Mouse (Mus musculus) megakaryocyte, embryonic 14.5 days (primary cell): ENCODE results near the gene Gdpd3. TPM values are rescaled to one million over a fixed set of nuclear protein-coding genes. Genes with fewer than 3 reads are reported as not detected.
"Not testable (repeated sequence)": the region's sequence is repeated elsewhere in the genome, so short reads cannot be mapped to it uniquely, and the experiment has no call there.

Experiments used
- H3K27me3 ChIP-seq: replicated peaks from 2 replicates; pipeline ENCODE3; 2012; ENCODE audit warnings: inconsistent platforms
- H3K36me3 ChIP-seq: replicated peaks from 2 replicates; pipeline ENCODE3; 2012; ENCODE audit warnings: low read length, inconsistent platforms, mixed read lengths
- H3K4me1 ChIP-seq: 2 replicates; pipeline ENCODE4 v1.6.1; 2012; ENCODE audit warnings: inconsistent platforms
- H3K4me3 ChIP-seq: replicated peaks from 2 replicates; pipeline ENCODE3; 2012; ENCODE audit warnings: moderate library complexity, mild to moderate bottlenecking, inconsistent platforms
- H3K9me3 ChIP-seq: 2 replicates; pipeline ENCODE4 v1.6.1; 2012; ENCODE audit warnings: inconsistent platforms
- FLI1 ChIP-seq: IDR thresholded peaks from 2 replicates; pipeline ENCODE4 v1.6.1; 2012; ENCODE audit warnings: low read length, inconsistent platforms, mixed read lengths
- GATA1 ChIP-seq: IDR thresholded peaks from 3 replicates; pipeline ENCODE4 v1.6.1; 2012; ENCODE audit warnings: mixed read lengths, low read length, inconsistent platforms, borderline replicate concordance
- polyA plus RNA-seq: library from polyadenylated mRNA; stranded (reverse); fragments of >175 nt; gene quantifications from 2 replicates; pipeline ENCODE4 v1.2.3, GENCODE M21; 2012; ENCODE audit warnings: low replicate concordance; ENCODE audit not compliant: insufficient read depth

Gene Gdpd3
- polyA plus RNA-seq, 1 experiment = 3.4 TPM

GRCm38 (mm10) chr7:126775185-126775977 is 9.2 kb downstream of the Gdpd3 start:
- Histone ChIP-seq H3K9me3 (no peaks in the 10 kb centered on the region), H3K36me3 (peaks cover 72% of the 10 kb centered on the region), H3K4me3 (peak overlapping the region; percentile 94), H3K4me1 (peaks cover 81% of the 10 kb centered on the region), H3K27me3 (no peaks in the 10 kb centered on the region)
- TF ChIP-seq FLI1 = no peak
- no peak for TF ChIP-seq GATA1

DNA sequence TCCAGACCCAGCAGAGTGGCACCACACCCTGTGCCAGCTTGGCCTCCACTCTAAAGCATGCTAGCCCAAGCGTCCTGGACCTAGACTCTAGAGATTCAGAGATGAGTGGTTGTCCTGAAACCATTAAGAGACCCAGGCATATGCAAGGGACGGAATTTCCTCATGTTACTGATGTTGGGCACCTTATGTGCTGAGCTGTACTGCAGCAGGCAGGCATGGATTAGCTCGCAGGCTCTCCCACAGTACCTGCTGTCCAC is 9.8 kb downstream of the Gdpd3 start:
- H3K4me1 ChIP-seq = peaks cover 85% of the 10 kb centered on the region
- TF ChIP-seq FLI1 = no peak
- TF ChIP-seq GATA1 = no peak

DNA sequence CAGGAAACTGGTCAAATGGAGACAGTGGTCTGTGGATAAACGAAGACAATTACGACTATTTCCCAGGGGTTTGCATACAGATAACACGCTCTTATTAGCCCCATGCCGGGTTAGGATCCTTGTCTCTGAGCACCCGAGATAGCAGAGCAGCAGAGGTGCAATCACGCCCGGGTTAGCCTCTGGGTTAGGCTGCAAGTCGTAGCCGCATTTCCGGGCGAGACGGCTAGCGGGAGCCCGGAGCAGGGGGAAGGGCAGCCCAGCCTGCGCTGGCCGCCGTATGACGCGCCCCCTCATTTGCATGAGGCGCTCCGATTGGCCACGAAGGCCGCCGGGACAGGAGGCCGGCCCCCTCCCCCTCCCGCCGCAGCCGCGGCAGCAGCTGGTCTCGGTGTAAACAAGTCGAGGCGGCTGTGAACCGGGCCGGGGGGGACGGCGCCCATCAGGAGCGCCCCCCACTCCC is 10.5 kb downstream of the Gdpd3 start, which contains the start of gene Ypel3:
Gene Ypel3, plus strand, starts transcription at position 358 of the 460 bp plus-strand sequence.
- Histone ChIP-seq H3K4me1 (peaks cover 89% of the 10 kb centered on the region), H3K36me3 (peaks cover 75% of the 10 kb centered on the region), H3K4me3 (peak within 1 kb of the TSS; percentile 94), H3K27me3 (no peaks in the 10 kb centered on the region), H3K9me3 (no peaks in the 10 kb centered on the region)
- no peak for TF ChIP-seq GATA1

More for the DNA sequence above, 9.8 kb downstream of the Gdpd3 start:
- Histone ChIP-seq H3K9me3 (no peaks in the 10 kb centered on the region), H3K27me3 (no peaks in the 10 kb centered on the region), H3K36me3 (peaks cover 72% of the 10 kb centered on the region), H3K4me3 (peak overlapping the region; percentile 94)

DNA sequence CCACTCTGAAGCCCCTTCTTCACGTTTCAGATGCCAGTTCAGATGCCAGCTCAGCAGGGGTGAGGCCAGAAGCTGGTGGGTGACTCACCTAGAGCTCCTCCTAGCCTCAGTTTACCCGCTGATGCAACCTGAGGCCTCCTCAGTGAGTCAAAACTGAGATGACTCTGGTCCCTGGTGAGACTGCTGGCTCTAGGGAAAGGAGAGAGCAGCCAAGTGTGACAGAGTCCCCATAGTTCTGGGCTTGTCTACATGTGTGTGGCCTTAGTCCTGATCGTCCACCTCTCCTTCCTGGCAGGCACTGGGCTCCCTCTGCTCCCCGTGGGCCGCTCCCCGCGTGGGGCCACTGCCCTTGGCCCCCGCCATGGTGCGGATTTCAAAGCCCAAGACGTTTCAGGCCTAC is 11.3 kb downstream of the Gdpd3 start:
- H3K4me1 ChIP-seq = peaks cover 88% of the 10 kb centered on the region
- H3K36me3 ChIP-seq = peaks cover 76% of the 10 kb centered on the region
- H3K9me3 ChIP-seq = no peaks in the 10 kb centered on the region
- H3K4me3 ChIP-seq = peak overlapping the region; percentile 94
- TF ChIP-seq GATA1 = no peak
- TF ChIP-seq FLI1 = no peak
- H3K27me3 ChIP-seq = no peaks in the 10 kb centered on the region

DNA sequence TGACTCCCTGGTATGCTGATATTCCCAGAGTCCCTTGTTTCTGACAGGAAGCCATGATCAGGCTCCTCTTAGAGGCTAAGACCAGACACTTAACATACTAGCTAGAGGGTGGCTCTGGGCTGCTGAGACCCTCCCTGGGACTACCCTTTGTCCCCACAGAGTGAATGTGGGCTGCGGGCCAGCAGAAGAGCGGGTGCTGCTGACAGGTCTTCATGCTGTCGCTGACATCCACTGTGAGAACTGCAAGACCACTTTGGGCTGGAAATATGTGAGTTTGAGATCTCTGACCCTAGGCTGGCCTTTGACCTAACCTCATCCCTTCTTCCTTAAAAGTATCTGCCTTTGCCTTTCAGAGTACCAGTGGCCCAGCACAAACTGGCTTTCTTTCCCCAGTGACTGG is 12.0 kb downstream of the Gdpd3 start:
- no peaks in the 10 kb centered on the region for H3K9me3 ChIP-seq
- H3K27me3 ChIP-seq = no peaks in the 10 kb centered on the region
- H3K4me1 ChIP-seq = peaks cover 88% of the 10 kb centered on the region
- H3K36me3 ChIP-seq = peaks cover 78% of the 10 kb centered on the region
- H3K4me3 ChIP-seq = peak overlapping the region; percentile 94
- no peak for TF ChIP-seq GATA1
- no peak for TF ChIP-seq FLI1

- peak overlapping the region; percentile 47 for H3K4me3 ChIP-seq
- H3K4me1 ChIP-seq = peaks cover 82% of the 10 kb centered on the region
- peaks cover 81% of the 10 kb centered on the region for H3K36me3 ChIP-seq
- not testable (repeated sequence) for H3K9me3 ChIP-seq, H3K27me3 ChIP-seq
Measured at GRCm38 (mm10) chr7:126779101-126779500, 13.0 kb downstream of the Gdpd3 start.

DNA sequence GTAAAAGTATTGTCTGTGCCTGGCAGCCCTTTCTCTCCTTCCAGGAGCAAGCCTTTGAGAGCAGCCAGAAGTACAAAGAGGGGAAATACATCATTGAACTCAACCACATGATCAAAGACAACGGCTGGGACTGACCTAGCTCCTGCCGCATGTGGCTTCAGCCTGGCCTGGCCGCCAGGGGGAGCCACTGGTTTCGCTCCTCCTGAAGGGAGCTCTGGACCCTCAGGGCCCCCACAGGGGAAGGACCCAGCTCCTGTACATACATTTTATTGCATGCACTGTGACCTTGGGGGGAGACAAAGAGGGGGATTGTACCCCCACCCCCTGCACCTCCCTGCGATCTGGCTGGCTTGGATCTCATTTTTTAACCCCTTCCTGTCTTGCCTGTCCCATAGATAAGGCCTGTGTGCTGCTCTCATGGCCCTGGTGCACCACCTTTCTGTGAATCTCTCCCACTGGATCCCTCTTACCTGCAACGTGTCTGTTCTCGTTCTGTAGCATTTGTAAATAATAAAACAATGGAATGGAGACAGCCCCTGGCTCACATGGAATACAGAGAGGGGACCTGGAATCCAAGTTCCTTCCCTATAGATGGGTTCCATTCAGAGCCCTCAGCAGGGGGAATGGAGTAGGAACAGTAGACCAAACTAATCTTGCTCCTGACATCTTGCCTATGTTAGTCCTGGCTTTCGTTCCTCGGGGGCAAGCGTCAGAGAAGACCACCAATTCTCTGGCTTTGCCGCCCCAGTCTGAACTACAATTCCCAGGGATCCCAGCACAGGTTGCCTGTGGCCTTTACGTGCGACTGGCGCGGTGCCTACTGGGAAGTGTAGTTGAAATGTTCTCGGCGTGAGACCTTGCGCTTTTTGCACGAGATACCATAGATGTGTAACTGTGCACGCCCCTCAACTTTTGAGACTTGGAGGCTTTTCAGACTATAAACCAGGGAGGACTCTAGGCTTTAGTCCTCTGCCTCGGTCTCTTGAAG is 14.1 kb downstream of the Gdpd3 start:
- peaks cover 77% of the 10 kb centered on the region for H3K4me1 ChIP-seq
- H3K27me3 ChIP-seq = no peaks in the 10 kb centered on the region
- TF ChIP-seq GATA1 = no peak
- TF ChIP-seq FLI1 = no peak
- H3K9me3 ChIP-seq = no peaks in the 10 kb centered on the region
- H3K4me3 ChIP-seq = peak overlapping the region; percentile 86
- peaks cover 84% of the 10 kb centered on the region for H3K36me3 ChIP-seq

DNA sequence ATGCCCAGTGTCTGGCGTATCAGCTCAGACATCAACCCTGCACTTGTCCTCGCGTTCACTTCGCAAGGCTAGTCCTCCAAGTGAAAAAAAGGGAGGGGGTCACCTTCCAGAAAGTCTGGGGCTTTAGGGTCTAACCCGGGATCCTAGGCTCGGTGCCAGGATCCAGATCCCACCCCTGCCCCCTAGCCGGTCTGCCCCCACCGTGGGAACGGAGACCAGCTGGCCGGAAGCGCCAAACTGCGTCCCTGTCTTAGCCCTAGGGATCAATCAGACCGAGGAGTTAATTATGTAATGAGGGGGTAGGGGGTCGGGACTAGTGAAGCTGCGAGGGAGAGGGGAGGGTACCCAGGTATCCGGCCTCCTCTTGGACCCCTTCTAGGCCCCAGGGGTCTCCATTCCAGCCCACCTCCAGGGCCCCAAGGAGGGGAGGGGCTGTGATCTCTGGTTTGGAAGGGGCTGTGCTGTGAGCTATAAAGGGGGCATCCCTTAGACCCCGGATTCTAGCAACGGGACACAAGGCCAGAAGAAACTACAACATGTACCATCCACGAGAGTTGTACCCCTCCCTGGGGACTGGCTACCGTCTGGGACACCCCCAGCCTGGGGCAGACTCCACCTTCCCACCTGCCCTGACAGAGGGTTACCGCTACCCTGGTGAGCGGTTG is 15.0 kb downstream of the Gdpd3 start, which contains the start of gene Tbx6:
Gene Tbx6, plus strand, starts transcription at position 513 of the 665 bp plus-strand sequence.
- Histone ChIP-seq H3K9me3 (no peaks in the 10 kb centered on the region), H3K36me3 (peaks cover 85% of the 10 kb centered on the region), H3K4me3 (peak within 1 kb of the TSS; percentile 86), H3K27me3 (no peaks in the 10 kb centered on the region), H3K4me1 (peaks cover 69% of the 10 kb centered on the region)
- TF ChIP-seq GATA1 (no peak), FLI1 (no peak)

- H3K4me3 ChIP-seq = no peak overlapping the region
- TF ChIP-seq FLI1 (no peak), GATA1 (no peak)
- peaks cover 63% of the 10 kb centered on the region for H3K4me1 ChIP-seq
- H3K36me3 ChIP-seq = peaks cover 92% of the 10 kb centered on the region
- no peaks in the 10 kb centered on the region for H3K27me3 ChIP-seq
- H3K9me3 ChIP-seq = no peaks in the 10 kb centered on the region
Measured at GRCm38 (mm10) chr7:126781661-126782370, 15.7 kb downstream of the Gdpd3 start.
